Mouse (Mus musculus) heart, embryonic 12.5 days (tissue): Measurements from ENCODE around the gene Sub1. TPM values are rescaled to one million over a fixed set of nuclear protein-coding genes. Genes with fewer than 3 reads are reported as not detected.

Experiments
- ATAC-seq: fragments of 200-750 bp; cut with Nextera tagmentation; 2 replicates; pipeline ENCODE4 v1.8.0; 2017; ENCODE audit warnings: moderate TSS enrichment, moderate library complexity; ENCODE audit not compliant: insufficient number of reproducible peaks, low FRiP score
- H3K27ac ChIP-seq: fragments of 300-500 bp; sonication (generic); 2 replicates; pipeline ENCODE4 v1.5.1; 2016; ENCODE audit warnings: mild to moderate bottlenecking, moderate library complexity; ENCODE audit not compliant: poor library complexity, severe bottlenecking
- H3K27me3 ChIP-seq: fragments of 300-500 bp; sonication (generic); replicated peaks from 2 replicates; pipeline ENCODE4 v1.6.1; 2016; ENCODE audit warnings: mild to moderate bottlenecking, moderate library complexity
- H3K36me3 ChIP-seq: fragments of 300-500 bp; sonication (generic); 2 replicates; pipeline ENCODE4 v1.6.1; 2016; ENCODE audit warnings: mild to moderate bottlenecking, moderate library complexity
- H3K4me1 ChIP-seq: fragments of 300-500 bp; sonication (generic); replicated peaks from 2 replicates; pipeline ENCODE4 v1.6.1; 2016; ENCODE audit warnings: mild to moderate bottlenecking
- H3K4me2 ChIP-seq: fragments of 300-500 bp; sonication (generic); 2 replicates; pipeline ENCODE4 v1.6.1; 2016; ENCODE audit warnings: mild to moderate bottlenecking, moderate library complexity
- H3K4me3 ChIP-seq: fragments of 300-500 bp; sonication (generic); 2 replicates; pipeline ENCODE4 v1.5.1; 2016; ENCODE audit warnings: mild to moderate bottlenecking
- H3K9ac ChIP-seq: fragments of 300-500 bp; sonication (generic); 2 replicates; pipeline ENCODE4 v1.6.1; 2016; ENCODE audit warnings: mild to moderate bottlenecking, moderate library complexity
- H3K9me3 ChIP-seq: fragments of 300-500 bp; sonication (generic); replicated peaks from 2 replicates; pipeline ENCODE4 v1.6.1; 2016; ENCODE audit warnings: mild to moderate bottlenecking, moderate library complexity
- WGBS: fragments of 180-500 bp; shearing (Covaris S2); methylation state at CpG from one replicate; pipeline ENCODE4 v1.1.7; 2016; 5-methylcytosine and 5-hydroxymethylcytosine counted together
- polyA plus RNA-seq: library from polyadenylated mRNA; unstranded; fragments of >200 nt; fragmentation: Nextera tagmentation; extraction: Ambion mirVana; gene quantifications from 2 replicates; pipeline ENCODE4 v1.2.1, GENCODE M21; 2016

Gene Sub1
- polyA plus RNA-seq, 1 experiment from 2014 or later = 596 TPM

GRCm38 (mm10) chr15:12030221-12030620 lies 33.4 kb upstream of the Sub1 start:
- 70% methylated on average over 4 of the region's 4 CpGs for WGBS
- Histone ChIP-seq H3K4me2 (no peak overlapping the region), H3K4me3 (no peak overlapping the region), H3K36me3 (no peaks in the 10 kb centered on the region), H3K27me3 (no peaks in the 10 kb centered on the region), H3K9ac (no peak overlapping the region), H3K9me3 (0 out of 2 replicates have a peak, but pooled peaks cover 7% of the 10 kb centered on the region), H3K4me1 (0 out of 2 replicates have a peak, but pooled peaks cover 6% of the 10 kb centered on the region), H3K27ac (no peak overlapping the region)
- no peak for ATAC-seq

- 0 out of 2 replicates have a peak, but pooled peaks cover 7% of the 10 kb centered on the region for H3K9me3 ChIP-seq
- 52% methylated on average over 3 of the region's 3 CpGs for WGBS
- no peak overlapping the region for H3K27ac ChIP-seq
- H3K27me3 ChIP-seq = 0 out of 2 replicates have a peak, but pooled peaks cover 3% of the 10 kb centered on the region
- H3K36me3 ChIP-seq = no peaks in the 10 kb centered on the region
- ATAC-seq = no peak
- H3K9ac ChIP-seq = no peak overlapping the region
- no peak overlapping the region for H3K4me3 ChIP-seq
- no peak overlapping the region for H3K4me2 ChIP-seq
- no peaks in the 10 kb centered on the region for H3K4me1 ChIP-seq
Measured at GRCm38 (mm10) chr15:12027807-12028206, 31.0 kb upstream of the Sub1 start.

GRCm38 (mm10) chr15:12026932-12027450 lies 30.2 kb upstream of the Sub1 start:
- Histone ChIP-seq H3K4me1 (no peaks in the 10 kb centered on the region), H3K36me3 (no peaks in the 10 kb centered on the region), H3K4me3 (no peak overlapping the region), H3K9me3 (0 out of 2 replicates have a peak, but pooled peaks cover 7% of the 10 kb centered on the region), H3K27me3 (0 out of 2 replicates have a peak, but pooled peaks cover 3% of the 10 kb centered on the region), H3K9ac (no peak overlapping the region), H3K4me2 (no peak overlapping the region), H3K27ac (no peak overlapping the region)
- 76% methylated on average over 5 of the region's 5 CpGs for WGBS
- ATAC-seq = no peak

- H3K4me1 ChIP-seq = no peaks in the 10 kb centered on the region
- WGBS = 83% methylated on average over 5 of the region's 5 CpGs
- ATAC-seq = no peak
- H3K4me3 ChIP-seq = no peak overlapping the region
- H3K36me3 ChIP-seq = no peaks in the 10 kb centered on the region
- H3K27me3 ChIP-seq = 0 out of 2 replicates have a peak, but pooled peaks cover 3% of the 10 kb centered on the region
- no peak overlapping the region for H3K27ac ChIP-seq
- no peak overlapping the region for H3K9ac ChIP-seq
- H3K9me3 ChIP-seq = 0 out of 2 replicates have a peak, but pooled peaks cover 7% of the 10 kb centered on the region
- no peak overlapping the region for H3K4me2 ChIP-seq
Measured at GRCm38 (mm10) chr15:12026026-12026425, 29.2 kb upstream of the Sub1 start.

GRCm38 (mm10) chr15:12025341-12025740 lies 28.6 kb upstream of the Sub1 start:
- ATAC-seq = no peak
- no peak overlapping the region for H3K27ac ChIP-seq
- 80% methylated on average over 10 of the region's 10 CpGs for WGBS
- 0 out of 2 replicates have a peak, but pooled peaks cover 7% of the 10 kb centered on the region for H3K9me3 ChIP-seq
- H3K27me3 ChIP-seq = 0 out of 2 replicates have a peak, but pooled peaks cover 3% of the 10 kb centered on the region
- no peak overlapping the region for H3K4me2 ChIP-seq
- H3K4me3 ChIP-seq = no peak overlapping the region
- H3K9ac ChIP-seq = no peak overlapping the region
- H3K36me3 ChIP-seq = no peaks in the 10 kb centered on the region
- H3K4me1 ChIP-seq = no peaks in the 10 kb centered on the region

- H3K27ac ChIP-seq = no peak overlapping the region
- H3K36me3 ChIP-seq = no peaks in the 10 kb centered on the region
- H3K9me3 ChIP-seq = 0 out of 2 replicates have a peak, but pooled peaks cover 7% of the 10 kb centered on the region
- 0 out of 2 replicates have a peak, but pooled peaks cover 3% of the 10 kb centered on the region for H3K27me3 ChIP-seq
- no peak overlapping the region for H3K9ac ChIP-seq
- no peak for ATAC-seq
- H3K4me1 ChIP-seq = no peaks in the 10 kb centered on the region
- no peak overlapping the region; the same call in 1 of the 2 replicates for H3K4me2 ChIP-seq
- WGBS = 44% methylated on average over 14 of the region's 14 CpGs
- H3K4me3 ChIP-seq = no peak overlapping the region
Measured at GRCm38 (mm10) chr15:12024791-12025268, 28.0 kb upstream of the Sub1 start.

- Histone ChIP-seq H3K9me3 (no peaks in the 10 kb centered on the region), H3K4me1 (no peaks in the 10 kb centered on the region), H3K4me3 (no peak overlapping the region), H3K4me2 (no peak overlapping the region), H3K27me3 (no peaks in the 10 kb centered on the region; the same call in 1 of the 2 replicates), H3K27ac (no peak overlapping the region), H3K36me3 (no peaks in the 10 kb centered on the region), H3K9ac (no peak overlapping the region)
- WGBS = 89% methylated on average over 14 of the region's 14 CpGs
- ATAC-seq = no peak
Measured at GRCm38 (mm10) chr15:12019443-12019842, 22.7 kb upstream of the Sub1 start.

GRCm38 (mm10) chr15:12018428-12018757 lies 21.6 kb upstream of the Sub1 start:
- Histone ChIP-seq H3K4me2 (no peak overlapping the region), H3K9ac (no peak overlapping the region), H3K4me1 (no peaks in the 10 kb centered on the region), H3K36me3 (no peaks in the 10 kb centered on the region), H3K9me3 (no peaks in the 10 kb centered on the region), H3K27ac (no peak overlapping the region), H3K4me3 (no peak overlapping the region), H3K27me3 (no peaks in the 10 kb centered on the region; the same call in 1 of the 2 replicates)
- ATAC-seq = no peak
- 67% methylated on average over 6 of the region's 6 CpGs for whole genome bisulfite sequencing

GRCm38 (mm10) chr15:12017700-12018427 lies 21.1 kb upstream of the Sub1 start:
- H3K4me2 ChIP-seq = no peak overlapping the region
- WGBS = 47% methylated on average over 13 of the region's 13 CpGs
- H3K27me3 ChIP-seq = no peaks in the 10 kb centered on the region; the same call in 1 of the 2 replicates
- H3K27ac ChIP-seq = no peak overlapping the region
- H3K4me3 ChIP-seq = no peak overlapping the region
- H3K9ac ChIP-seq = no peak overlapping the region
- H3K4me1 ChIP-seq = no peaks in the 10 kb centered on the region
- H3K9me3 ChIP-seq = no peaks in the 10 kb centered on the region
- no peaks in the 10 kb centered on the region for H3K36me3 ChIP-seq
- no peak for ATAC-seq

- Histone ChIP-seq H3K27me3 (no peaks in the 10 kb centered on the region; the same call in 1 of the 2 replicates), H3K4me2 (no peak overlapping the region), H3K4me1 (0 out of 2 replicates have a peak, but pooled peaks cover 3% of the 10 kb centered on the region), H3K9me3 (no peaks in the 10 kb centered on the region), H3K9ac (no peak overlapping the region), H3K27ac (no peak overlapping the region), H3K4me3 (no peak overlapping the region), H3K36me3 (no peaks in the 10 kb centered on the region)
- WGBS = 69% methylated on average over 5 of the region's 5 CpGs
- ATAC-seq = no peak
Measured at GRCm38 (mm10) chr15:12014197-12014905, 17.6 kb upstream of the Sub1 start.
